Comparison of ENCODE assay signal across 19 mouse cellular contexts in genomic region chr7:35456091-35456814, GRCm38 (mm10). TPM values are rescaled to one million over a fixed set of nuclear protein-coding genes. Genes with fewer than 3 reads are reported as not detected.
DNase-seq lines count a peak whose midpoint lies in the region; ATAC-seq and TF ChIP-seq lines count a peak whose summit lies in the region.
"Had no signal": no experiment of that assay in that cellular context is flagged by ENCODE, and none has a peak within 500 bp of the region (broad histone marks: within the 10 kb centered on the region; RNA-seq: fewer than 3 reads in every experiment).

No protein-coding gene starts in this region.

- H3K4me3 ChIP-seq in megakaryocyte, embryonic 14.5 days (replicated peaks): peak overlapping the region; percentile 21
- H3K4me3 ChIP-seq in small intestine, adult 2 months (ENCODE audit: low read depth, low read length): peak overlapping the region; percentile 15; the same call in 1 of the 2 replicates
- H3K4me3 ChIP-seq: embryonic facial prominence, embryonic 10.5 days; forebrain, embryonic 13.5 days; heart, adult 2 months; heart, embryonic 15.5 days had no signal

- DNase-seq in kidney, adult 9 months: peak; percentile 52
- DNase-seq in kidney, postnatal 4 days: no peak
- no peak for DNase-seq in adipocyte (ENCODE audit: low spot score)
- DNase-seq: adrenal gland, adult 8-10 months; adrenal gland, postnatal 36 days; cerebellum, adult 2 months; cerebellum, postnatal 10 days; forebrain, postnatal 0 days; gastrocnemius, postnatal 14 days; heart, adult 2 months; heart, postnatal 14 days had no signal

- TF ChIP-seq CTCF in small intestine, adult 2 months (IDR thresholded peaks at IDR 0.05; ENCODE audit: extremely low read depth, insufficient read length, insufficient replicate concordance, low read depth, low read length): no peak

- peak overlapping the region; percentile 44; the same call in 1 of the 2 replicates for H3K27ac ChIP-seq in small intestine, adult 2 months (ENCODE audit: insufficient read depth, low read depth, low read length)
- H3K27ac ChIP-seq: embryonic facial prominence, embryonic 10.5 days; forebrain, embryonic 13.5 days; heart, adult 2 months; heart, embryonic 15.5 days had no signal

- no peaks in the 10 kb centered on the region for H3K9me3 ChIP-seq in megakaryocyte, embryonic 14.5 days
- H3K9me3 ChIP-seq: embryonic facial prominence, embryonic 10.5 days; forebrain, embryonic 13.5 days; heart, embryonic 15.5 days had no signal

- peaks cover 7% of the 10 kb centered on the region for H3K27me3 ChIP-seq in megakaryocyte, embryonic 14.5 days (replicated peaks)
- no peaks in the 10 kb centered on the region for H3K27me3 ChIP-seq in small intestine, adult 2 months (ENCODE audit: control insufficient read depth, insufficient read depth, low read length)
- H3K27me3 ChIP-seq: forebrain, embryonic 13.5 days; heart, embryonic 15.5 days had no signal

- TF ChIP-seq POLR2A in small intestine, adult 2 months (IDR thresholded peaks at IDR 0.05; ENCODE audit: low read depth, low read length): no peak

- H3K4me1 ChIP-seq in megakaryocyte, embryonic 14.5 days: peaks cover 20% of the 10 kb centered on the region
- peaks cover 32% of the 10 kb centered on the region for H3K4me1 ChIP-seq in small intestine, adult 2 months (ENCODE audit: control insufficient read depth, insufficient read depth, insufficient read length, low read length)
- H3K4me1 ChIP-seq: embryonic facial prominence, embryonic 10.5 days; forebrain, embryonic 13.5 days; heart, embryonic 15.5 days had no signal

- H3K36me3 ChIP-seq in megakaryocyte, embryonic 14.5 days (replicated peaks; ENCODE audit: low read length): no peaks in the 10 kb centered on the region
- H3K36me3 ChIP-seq in small intestine, adult 2 months (ENCODE audit: control insufficient read depth, insufficient read depth, low read length): peaks cover 73% of the 10 kb centered on the region
- H3K36me3 ChIP-seq: embryonic facial prominence, embryonic 10.5 days; heart, embryonic 15.5 days had no signal

- ATAC-seq in megakaryocyte, adult 5-6 weeks (ENCODE audit: poor library complexity, severe bottlenecking): no peak
- ATAC-seq: forebrain, embryonic 13.5 days; forebrain, postnatal 0 days had no signal

- WGBS in small intestine, adult 2 months: 53% methylated on average over 4 of the region's 4 CpGs

RNA-seq across cellular contexts. Expression of gene Slc7a9, which starts 7.7 kb away (rescaled TPM):
- polyA plus RNA-seq in megakaryocyte, embryonic 14.5 days (2012; ENCODE audit: insufficient read depth, low replicate concordance): not detected in 2 replicates
- not detected in 2 replicates for total RNA-seq in megakaryocyte, adult 5-6 weeks (2015)
- not detected in 2 replicates for total RNA-seq in megakaryocyte, adult 5-6 weeks (2017)
- polyA plus RNA-seq in small intestine, adult 2 months (2012; rRNA removed): 122 and 320 TPM in 2 replicates
- total RNA-seq: adrenal gland, adult 8-10 months; adrenal gland, postnatal 36 days; forebrain, postnatal 0 days; gastrocnemius, adult 18-20 months; gastrocnemius, postnatal 14 days; heart, adult 2 months; heart, postnatal 14 days; hematopoietic stem cell, adult 5-6 weeks had no signal
- polyA plus RNA-seq: cerebellum, adult 2 months; heart, adult 2 months had no signal

RNA-seq across cellular contexts. Expression of gene Cep89, which starts 59.4 kb away (rescaled TPM):
- 3.8 and 7.6 TPM in 2 replicates for polyA plus RNA-seq in megakaryocyte, embryonic 14.5 days (2012; ENCODE audit: insufficient read depth, low replicate concordance)
- 9.6 and 16.9 TPM in 2 replicates for total RNA-seq in megakaryocyte, adult 5-6 weeks (2015)
- total RNA-seq in megakaryocyte, adult 5-6 weeks (2017): 5.7 TPM in 2 replicates
- polyA plus RNA-seq in small intestine, adult 2 months (2012; rRNA removed): 4.4 and 10.1 TPM in 2 replicates

RNA-seq across cellular contexts. Expression of gene Faap24, which starts 59.6 kb away (rescaled TPM):
- polyA plus RNA-seq in megakaryocyte, embryonic 14.5 days (2012; ENCODE audit: insufficient read depth, low replicate concordance): 1.5 and 11.0 TPM in 2 replicates
- 10.8 and 12.2 TPM in 2 replicates for total RNA-seq in megakaryocyte, adult 5-6 weeks (2015)
- total RNA-seq in megakaryocyte, adult 5-6 weeks (2017): 5.5 and 11.1 TPM in 2 replicates
- 1.8 and 3.9 TPM in 2 replicates for polyA plus RNA-seq in small intestine, adult 2 months (2012; rRNA removed)

Comparison
In these comparisons a context has a peak if more than half of its experiments do, and no peak if none do; other contexts are left out.
1. RNA of gene Slc7a9, which starts 7.7 kb away (polyA plus RNA-seq): 122 to 320 TPM in small intestine, adult 2 months; not detected in megakaryocyte, embryonic 14.5 days; every median in the first group is over 100 times any median in the second.